Mouse (Mus musculus) E14TG2a.4 (cell line): ENCODE measurements at regions not wholly inside any gene's neighbourhood (a gene's known extent, or its start where the extent isn't known, plus 50 kb on each side); places are given as distances from the start of the nearest gene placed in this dataset.

Experiments used
- CTCF ChIP-seq: conservative IDR thresholded peaks from 2 replicates; pipeline ENCODE4 v1.5.1; 2014; ENCODE audit warnings: low read length
- POU5F1 ChIP-seq: IDR thresholded peaks from 2 replicates; pipeline ENCODE4 v1.6.1; 2014; ENCODE audit warnings: low read length, borderline replicate concordance

DNA sequence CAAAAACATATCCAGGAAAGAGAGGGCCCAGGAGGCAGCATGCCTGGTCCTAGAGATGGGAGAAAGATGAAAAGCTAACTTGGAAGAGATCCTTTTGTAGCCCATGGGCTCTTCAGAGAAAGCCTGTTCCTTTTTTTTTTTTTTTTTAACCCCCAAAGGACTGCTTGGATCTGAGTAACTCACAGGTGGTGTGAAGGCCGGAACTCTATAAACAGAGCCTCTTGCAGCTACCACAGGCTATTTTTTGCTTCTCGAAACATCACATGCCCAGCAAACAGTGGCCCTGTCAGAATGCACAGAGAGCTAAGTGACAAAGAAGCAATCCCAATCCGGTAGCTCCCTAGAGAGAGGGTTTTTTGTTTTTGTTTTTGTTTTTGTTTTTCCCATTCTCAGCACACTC, 105.1 kb upstream of the Tmem164 start:
- TF ChIP-seq CTCF (no peak), POU5F1 (no peak)
